Mouse (Mus musculus) kidney, postnatal 10 days (tissue): ENCODE results near the gene Ncbp3.

Experiments used
- DNase-seq: peaks from one replicate; pipeline ENCODE4 v3.0.0; 2021; ENCODE audit warnings: mixed read lengths

The Ncbp3 gene

DNA sequence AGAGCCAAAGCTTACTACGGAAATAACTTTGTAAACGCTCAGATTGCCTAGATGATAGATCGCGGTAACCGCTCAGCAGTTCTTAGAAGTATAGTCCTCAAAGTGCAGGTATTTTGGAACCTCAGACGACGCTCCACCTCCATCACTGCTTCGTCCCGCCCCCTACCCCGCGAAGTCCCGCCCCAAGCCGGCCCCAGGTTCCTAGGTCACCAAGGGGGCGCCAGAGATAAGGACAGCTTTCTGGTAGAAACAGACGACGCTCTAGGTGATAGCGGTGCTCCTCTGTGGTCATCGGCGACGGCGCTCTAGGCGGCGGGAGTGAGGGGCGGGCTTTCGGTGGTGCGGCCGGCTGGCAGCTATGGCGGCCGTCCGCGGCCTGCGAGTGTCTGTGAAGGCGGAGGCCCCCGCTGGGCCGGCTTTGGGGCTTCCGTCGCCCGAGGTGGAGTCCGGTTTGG is at the start of gene Ncbp3:
Gene Ncbp3, plus strand, starts transcription at position 242 of the 455 bp plus-strand sequence.
- DNase-seq: peak; percentile 98

DNA sequence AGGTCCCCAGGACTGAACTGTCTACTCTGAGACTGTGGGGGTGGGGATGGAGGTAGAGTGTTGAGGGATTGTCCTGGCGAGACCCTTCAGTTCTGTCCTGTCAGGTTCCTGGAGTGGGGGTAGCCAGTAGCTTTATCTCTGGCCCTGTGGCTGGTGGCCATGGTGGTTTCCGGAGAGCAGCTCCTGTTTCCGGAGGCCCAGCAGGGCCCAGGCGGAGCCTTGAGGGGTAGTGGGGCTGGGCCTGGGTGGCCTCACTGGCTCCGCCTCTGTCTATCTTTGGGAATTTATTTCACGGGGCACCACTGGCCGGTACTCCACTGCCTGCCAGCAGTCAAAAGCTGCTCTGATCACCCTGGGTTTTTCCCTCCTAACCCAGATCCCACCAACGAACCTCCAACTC is 48.8 kb upstream of the Ncbp3 start, which contains the start of gene P2rx1:
Gene P2rx1, plus strand, starts transcription at position 333 of the 400 bp plus-strand sequence.
- DNase-seq: peak; percentile 62

GRCm38 (mm10) chr11:73001029-73001428 is 46.6 kb upstream of the Ncbp3 start:
- DNase-seq: peak; percentile 87

- peak; percentile 72 for DNase-seq
These were observed 41.2 kb upstream of the Ncbp3 start for GRCm38 (mm10) chr11:73006377-73006776.

GRCm38 (mm10) chr11:73007113-73007512 is 40.5 kb upstream of the Ncbp3 start:
- DNase-seq: no peak

- peak; percentile 85 for DNase-seq
These were observed 39.7 kb upstream of the Ncbp3 start for GRCm38 (mm10) chr11:73007698-73008481.

GRCm38 (mm10) chr11:73008826-73009225 is 38.8 kb upstream of the Ncbp3 start:
- DNase-seq: no peak

DNA sequence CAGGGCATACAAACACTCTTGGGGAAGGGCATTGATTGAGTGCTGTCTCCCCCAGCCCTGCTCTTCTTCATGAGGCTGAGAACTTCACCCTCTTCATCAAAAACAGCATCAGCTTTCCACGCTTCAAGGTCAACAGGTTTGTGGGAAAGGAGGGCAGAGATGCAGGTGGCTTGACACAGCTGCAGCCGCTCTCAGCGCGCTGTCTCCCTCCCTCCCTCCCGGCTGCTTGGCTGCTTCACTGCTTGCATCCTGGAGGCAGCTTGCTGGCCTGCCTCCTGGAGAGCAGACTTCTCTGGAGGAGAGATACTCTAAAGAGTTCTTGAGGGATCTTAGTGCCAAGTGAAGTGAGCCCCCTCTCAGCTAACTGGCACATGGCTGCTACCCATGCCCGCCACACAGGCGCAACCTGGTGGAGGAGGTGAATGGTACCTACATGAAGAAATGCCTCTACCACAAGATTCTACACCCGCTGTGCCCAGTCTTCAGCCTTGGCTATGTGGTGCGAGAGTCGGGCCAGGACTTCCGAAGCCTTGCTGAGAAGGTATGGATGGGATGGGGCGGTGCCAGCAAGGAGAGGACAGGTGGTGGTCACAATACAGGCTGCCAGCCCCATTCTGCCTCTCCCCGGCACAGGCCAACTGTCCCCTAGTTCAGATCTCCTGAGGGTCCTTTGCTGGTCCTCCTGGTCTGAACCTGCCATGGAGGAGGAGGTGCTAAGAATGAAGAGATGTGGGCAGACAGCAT is 37.9 kb upstream of the Ncbp3 start:
- no peak for DNase-seq

GRCm38 (mm10) chr11:73013981-73014380 is 33.6 kb upstream of the Ncbp3 start:
- DNase-seq: peak; percentile 34

- peak; percentile 35 for DNase-seq
These were observed 32.7 kb upstream of the Ncbp3 start for GRCm38 (mm10) chr11:73014831-73015344.

DNA sequence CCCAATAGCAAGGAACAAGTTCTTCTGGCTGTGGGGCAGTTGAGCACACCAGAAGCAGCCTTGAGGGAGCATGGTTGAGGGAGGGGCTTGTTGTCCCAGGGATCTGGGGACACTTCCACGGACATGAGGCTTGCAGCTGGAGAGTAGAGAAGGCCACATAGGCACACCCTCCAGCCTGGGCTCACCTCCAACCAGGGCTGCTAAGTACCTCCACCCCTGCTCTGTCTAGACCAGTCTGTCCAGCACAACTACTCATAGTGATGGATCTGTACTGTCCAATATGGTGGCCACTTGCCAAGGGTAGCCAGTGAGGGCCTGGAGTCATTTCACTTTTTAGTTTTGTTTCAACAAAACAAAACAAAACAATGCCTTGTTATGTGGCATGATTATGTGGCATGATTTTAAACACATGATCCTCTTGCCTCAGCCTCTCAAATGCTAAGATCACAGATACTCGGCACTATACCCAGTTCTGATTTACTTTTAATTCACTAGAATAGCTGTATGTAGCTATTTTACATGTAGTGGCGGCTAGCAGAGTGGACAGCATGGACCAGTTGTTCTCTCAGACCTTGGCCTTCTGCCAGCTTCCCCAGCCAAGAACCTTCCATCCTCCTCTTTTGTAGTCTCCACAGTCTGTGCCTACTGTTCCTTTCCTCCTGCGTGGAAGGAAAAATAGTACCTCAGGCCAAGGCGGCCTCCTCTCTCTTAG is 32.0 kb upstream of the Ncbp3 start:
- peak; percentile 62 for DNase-seq

- no peak for DNase-seq
These were observed 31.5 kb upstream of the Ncbp3 start for GRCm38 (mm10) chr11:73016103-73016420.

- peak; percentile 95 for DNase-seq
These were observed 29.0 kb upstream of the Ncbp3 start, which contains the start of gene Camkk1 for GRCm38 (mm10) chr11:73018471-73019146. Camkk1 (plus strand) TSS chr11:73019008.

DNA sequence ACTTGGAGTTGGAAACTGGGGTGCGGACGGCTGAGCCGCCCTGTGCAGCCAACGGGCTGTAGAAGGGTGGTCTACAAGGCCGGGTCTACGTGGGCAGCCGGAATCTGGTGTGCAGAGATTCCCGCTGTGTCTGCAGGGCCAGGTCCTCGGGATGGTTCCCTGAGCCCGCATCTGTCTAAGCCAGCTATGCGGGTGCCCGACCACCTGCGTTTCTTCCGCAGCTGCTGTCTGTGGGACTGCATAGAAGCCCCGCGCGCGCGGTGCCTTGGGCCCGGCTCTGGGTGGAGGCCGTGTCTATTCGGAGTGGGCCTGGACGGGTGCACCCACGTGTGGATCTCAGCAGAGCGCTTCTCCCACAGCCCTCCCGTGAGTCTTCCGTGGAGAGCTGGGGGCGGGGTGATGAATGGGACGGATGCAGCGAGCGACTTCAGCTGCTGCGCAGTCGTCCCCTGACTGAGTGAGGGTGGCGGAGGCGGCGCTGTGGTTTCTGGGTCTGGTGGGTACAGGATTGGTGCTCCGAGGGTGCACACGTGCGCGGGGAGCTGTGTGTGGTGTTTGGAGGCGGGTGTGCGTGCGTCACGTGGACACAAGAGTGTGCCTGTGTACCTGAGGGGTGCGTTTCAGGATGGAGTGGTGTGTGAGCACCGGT is 28.3 kb upstream of the Ncbp3 start:
- peak; percentile 63 for DNase-seq

DNA sequence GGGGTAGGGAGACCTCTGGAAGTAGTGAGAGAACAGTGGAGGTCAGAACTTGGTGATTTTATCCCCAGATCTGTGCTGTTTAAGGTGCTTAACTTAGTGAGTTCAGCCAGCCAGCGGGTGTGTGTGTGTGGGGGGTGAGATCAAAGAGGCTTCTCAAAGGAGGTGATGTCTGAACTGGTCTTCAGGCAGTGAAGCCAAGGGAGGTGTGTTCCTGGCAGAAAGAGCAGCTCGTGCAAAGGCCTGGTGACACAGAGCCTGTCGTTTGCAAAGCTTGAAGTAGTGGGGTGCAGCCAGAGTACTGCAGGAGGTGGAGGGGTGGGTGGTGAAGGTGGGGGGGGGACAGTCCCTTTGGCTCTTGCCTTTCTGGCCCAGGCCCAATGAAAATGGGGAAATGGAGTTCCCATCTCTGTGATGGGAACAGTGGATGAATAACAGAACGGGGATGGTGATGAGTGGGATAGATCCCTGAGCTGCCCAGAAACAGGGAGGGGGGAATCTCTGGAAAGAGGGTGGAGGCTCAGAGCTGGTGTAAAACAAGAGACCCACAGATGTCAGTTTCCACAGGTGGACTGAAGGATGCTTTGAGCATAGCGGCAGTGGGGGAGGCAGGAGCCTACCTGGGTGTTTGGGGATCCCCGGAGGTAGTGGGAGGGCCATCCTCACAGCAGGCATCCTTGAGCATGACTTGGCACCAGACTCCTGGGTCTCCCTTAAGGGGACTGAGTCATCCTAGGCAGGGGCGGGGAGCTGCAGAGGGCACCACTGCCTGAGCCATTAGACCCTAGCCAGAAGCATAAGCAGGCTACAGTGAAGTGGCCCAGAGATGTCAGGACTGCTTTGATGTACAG is 26.4 kb upstream of the Ncbp3 start:
- DNase-seq: no peak

DNA sequence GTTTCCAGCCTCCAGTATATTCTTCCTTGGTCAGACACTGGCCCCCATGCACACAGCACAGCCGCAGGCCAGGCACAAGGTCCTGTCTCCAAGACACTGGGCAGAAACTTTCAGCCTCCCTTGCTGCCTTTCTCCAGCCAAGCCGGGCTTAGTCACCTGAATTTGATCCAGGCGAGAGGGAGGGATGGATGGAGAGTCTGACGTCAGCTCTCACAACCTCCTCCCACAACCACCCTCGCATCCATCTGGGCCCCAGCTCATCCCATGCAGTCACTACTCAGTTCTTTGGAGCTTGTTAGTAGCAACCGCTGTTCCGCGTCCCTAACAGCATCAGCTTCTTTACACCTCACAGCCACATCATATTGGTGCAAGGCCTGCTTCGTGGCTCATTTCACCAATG is 24.5 kb upstream of the Ncbp3 start:
- DNase-seq: no peak

DNA sequence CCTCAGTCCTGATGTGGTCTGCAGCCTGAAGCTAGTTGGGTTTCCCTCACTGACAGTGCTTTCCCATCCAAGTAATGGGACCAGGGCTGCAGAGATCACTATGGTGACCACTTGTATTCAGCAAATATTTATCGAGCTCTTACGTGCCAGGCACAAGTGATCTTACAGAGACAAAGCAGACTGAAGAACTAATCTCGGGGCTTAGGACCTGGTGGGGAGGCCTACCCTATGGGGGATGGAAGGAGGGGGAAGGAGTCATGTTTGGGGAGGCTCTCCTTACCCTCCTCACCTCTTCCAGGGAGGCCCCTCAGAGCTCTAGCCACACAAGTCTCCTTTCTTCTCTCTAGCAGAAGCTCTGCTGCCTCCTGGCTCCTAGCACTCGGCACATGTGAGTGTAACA is 23.8 kb upstream of the Ncbp3 start:
- DNase-seq: no peak

GRCm38 (mm10) chr11:73024236-73024904 is 23.2 kb upstream of the Ncbp3 start:
- DNase-seq: peak; percentile 68

DNA sequence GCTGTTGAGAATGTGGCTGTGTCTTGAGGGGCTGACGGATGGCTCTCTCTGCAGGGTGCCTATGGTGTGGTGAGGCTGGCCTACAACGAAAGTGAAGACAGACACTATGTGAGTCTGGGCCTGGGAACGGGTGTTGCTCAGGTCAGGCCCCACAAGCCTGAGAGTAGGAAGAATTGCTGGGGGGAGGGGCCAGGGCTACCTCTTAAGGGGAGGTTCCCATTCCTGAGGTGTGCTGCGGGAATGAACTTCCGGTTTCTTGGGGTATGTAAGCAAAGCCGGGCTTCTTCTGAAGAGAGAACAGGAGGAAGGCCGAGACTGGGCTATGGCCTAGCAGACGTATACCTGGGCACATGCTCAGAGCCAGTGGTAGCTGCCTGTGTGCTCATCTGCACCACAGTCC is 20.6 kb upstream of the Ncbp3 start:
- no peak for DNase-seq

- peak; percentile 92 for DNase-seq
These were observed 16.6 kb upstream of the Ncbp3 start for GRCm38 (mm10) chr11:73030821-73031498.
